Mouse (Mus musculus) G1E (cell line): ENCODE data around the gene Fancd2.

Experiments
- CTCF ChIP-seq: IDR thresholded peaks from 2 replicates; pipeline ENCODE4 v1.5.1; 2012; ENCODE audit warnings: low read depth, low read length, inconsistent platforms, mixed read lengths
- GATA1 ChIP-seq: IDR thresholded peaks from 2 replicates; pipeline ENCODE4 v1.6.1; 2012; ENCODE audit warnings: borderline replicate concordance, low read length, inconsistent platforms, mixed read lengths
- TAL1 ChIP-seq: conservative IDR thresholded peaks from 2 replicates; pipeline ENCODE4 v1.6.1; 2012; ENCODE audit warnings: low read depth, low read length, inconsistent platforms, mixed read lengths

GRCm38 (mm10) chr6:113483729-113484128 lies 47.8 kb upstream of the Fancd2 start:
- TF ChIP-seq CTCF, result no peak
- no peak for TF ChIP-seq GATA1
- no peak for TF ChIP-seq TAL1
